Mouse (Mus musculus) heart, postnatal 36 days (tissue): ENCODE measurements around the gene Mllt10. TPM values are rescaled to one million over a fixed set of nuclear protein-coding genes. Genes with fewer than 3 reads are reported as not detected.
"Not testable (repeated sequence)": the region's sequence is repeated elsewhere in the genome, so short reads cannot be mapped to it uniquely, and the experiment has no call there.

Experiments
- DNase-seq, 2 experiments: peaks; one replicate each; pipeline ENCODE4 v3.0.0; 2021 to 2022
- intact Hi-C: fragments of 180-260 bp; cut with DNase I; formaldehyde crosslinking; loops from one replicate; pipeline ENCODE4 v1.15.1; 2025
- total RNA-seq, 2 experiments: library from RNA; stranded (reverse); gene quantifications; 2 replicates each; pipeline ENCODE4 v1.2.3; 2021

The Mllt10 gene
- total RNA-seq, 2 experiments from 2014 or later = 32.6 to 34.2 TPM

DNA sequence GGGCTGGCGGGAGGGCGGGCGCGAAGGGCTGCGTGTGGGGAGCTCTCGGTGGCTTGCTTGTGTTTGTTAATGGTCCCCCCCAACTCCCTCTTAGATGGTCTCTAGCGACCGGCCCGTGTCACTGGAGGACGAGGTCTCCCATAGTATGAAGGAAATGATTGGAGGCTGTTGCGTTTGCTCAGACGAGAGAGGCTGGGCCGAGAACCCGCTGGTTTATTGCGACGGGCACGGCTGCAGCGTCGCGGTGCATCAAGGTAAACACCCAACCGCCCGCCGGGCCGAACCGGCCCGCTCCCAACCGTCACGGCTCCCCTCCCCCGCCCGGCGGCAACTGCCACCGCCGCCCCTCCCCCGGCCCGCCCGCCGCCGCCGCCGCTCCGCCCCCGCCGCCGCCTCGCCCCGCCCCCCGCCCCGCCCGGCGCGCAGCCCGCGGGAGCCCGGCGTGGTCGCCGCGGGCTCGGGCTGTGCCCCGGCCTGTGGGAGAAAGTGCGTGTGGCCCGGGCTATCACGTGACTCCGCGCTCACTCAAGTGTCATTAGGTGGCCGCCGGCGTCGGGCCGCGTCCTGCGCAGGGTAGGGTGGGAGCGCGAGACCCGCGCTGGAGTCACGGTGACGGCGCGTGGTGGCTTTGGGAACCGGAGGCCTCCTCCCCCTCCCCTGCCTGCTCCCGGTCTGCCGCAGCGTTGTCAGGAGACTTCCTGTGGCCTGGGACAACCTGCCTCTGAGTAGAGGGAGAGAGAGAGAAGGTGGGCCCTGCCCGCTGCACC lies 10.1 kb downstream of the Mllt10 start:
- DNase-seq = peak; percentile 77 to 86
- intact Hi-C loops = loop anchor here (2.0 to 5.0 kb wide), 2 partner anchors 38 to 142 kb away; no protein-coding TSS in a partner anchor

DNA sequence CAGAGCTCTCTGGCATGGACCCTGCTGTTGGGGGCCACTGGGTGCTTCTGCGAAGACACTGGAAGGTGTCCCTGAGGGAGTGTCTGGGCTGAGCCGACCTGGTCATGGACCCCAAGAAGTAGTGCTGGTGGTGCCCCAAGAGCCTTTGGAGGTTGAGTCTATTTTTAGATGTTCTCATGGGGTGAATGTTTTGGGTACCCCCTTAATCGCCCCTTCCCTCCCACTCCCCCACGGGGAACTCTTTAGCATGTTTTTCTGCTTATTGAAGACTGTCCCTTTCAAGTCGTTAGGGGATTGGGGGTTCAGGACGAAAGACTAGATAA lies 10.6 kb downstream of the Mllt10 start:
- no peak for DNase-seq
- intact Hi-C loops = loop anchor here (2.0 to 5.0 kb wide), 2 partner anchors 39 to 142 kb away; no protein-coding TSS in a partner anchor

DNA sequence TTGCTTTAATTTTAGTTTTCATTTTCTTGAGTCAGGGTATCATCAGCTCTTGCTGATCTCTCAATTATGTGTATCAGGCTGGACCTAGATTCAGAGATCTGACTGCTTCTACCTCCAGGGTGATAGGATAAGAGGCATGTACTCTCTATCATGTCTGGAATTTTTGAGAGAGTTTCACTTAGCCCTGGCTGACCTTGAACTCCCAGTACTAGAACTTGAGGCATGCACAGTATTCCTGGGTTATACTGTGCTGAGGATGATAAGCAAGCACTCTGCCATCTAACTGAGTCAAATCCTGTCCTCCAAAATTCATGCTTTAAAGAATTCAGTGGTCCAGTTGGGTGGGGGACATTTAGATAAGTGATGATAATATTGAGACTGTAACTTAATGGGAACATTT lies 11.4 kb downstream of the Mllt10 start:
- intact Hi-C loops = loop anchor here (5.0 kb wide), 1 partner anchor 141 kb away; no protein-coding TSS in a partner anchor

DNA sequence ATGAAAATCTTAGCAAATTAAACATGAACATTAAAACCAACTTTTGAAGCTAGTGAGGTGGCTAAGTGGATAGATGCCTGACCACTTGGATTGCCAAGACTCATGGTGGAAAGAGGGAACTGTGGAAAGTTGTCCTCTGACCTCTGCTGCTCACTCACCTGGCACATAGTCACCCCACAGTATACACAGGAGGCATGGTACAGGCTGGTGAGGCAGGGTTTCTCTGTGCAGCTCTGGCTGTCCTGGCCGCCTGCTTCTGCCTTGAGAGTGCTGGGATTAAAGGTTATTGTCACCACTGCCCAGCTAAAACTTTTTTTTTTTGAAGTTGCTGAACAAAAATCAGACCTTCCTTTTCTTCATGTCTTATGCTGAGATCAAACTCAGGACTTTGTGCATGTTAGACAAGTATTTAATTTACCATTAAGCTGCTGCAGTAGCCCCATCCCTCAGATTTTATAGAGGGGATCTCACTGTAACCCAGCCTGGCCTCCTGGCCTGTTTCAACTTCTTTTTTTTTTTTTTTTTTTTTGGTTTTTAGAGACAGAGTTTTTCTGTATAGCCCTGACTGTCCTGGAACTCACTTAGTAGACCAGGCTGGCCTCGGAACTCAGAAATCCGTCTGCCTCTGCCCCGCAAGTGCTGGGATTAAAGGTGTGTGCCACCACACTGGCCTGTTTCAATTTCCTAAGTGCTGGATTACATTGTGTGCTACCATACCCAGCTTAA lies 13.2 kb downstream of the Mllt10 start:
- no peak for DNase-seq
- intact Hi-C loops = loop anchor here (5.0 kb wide), 1 partner anchor 139 kb away; no protein-coding TSS in a partner anchor

More for the DNA sequence above, 11.4 kb downstream of the Mllt10 start:
- no peak for DNase-seq

DNA sequence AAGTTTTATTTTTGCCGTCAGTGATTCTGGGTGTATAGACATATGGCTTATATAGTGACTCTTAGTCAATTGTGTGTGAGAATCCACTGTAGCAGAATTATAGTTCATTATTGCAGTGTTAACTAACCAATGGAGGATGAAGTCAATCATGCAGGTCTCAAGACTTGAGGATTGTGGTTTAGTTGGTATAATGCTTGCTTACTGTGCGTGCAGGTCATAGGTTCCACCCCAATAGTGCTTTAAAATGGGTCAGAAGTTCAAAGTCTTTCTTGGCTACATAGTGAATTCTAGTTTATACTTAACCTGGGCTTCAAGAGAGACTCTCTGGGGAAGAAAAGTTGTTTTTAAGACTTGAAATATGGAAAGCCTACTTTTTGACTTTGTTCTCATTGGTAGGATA lies 16.9 kb downstream of the Mllt10 start:
- intact Hi-C loops = no loop called here
- DNase-seq = no peak

DNA sequence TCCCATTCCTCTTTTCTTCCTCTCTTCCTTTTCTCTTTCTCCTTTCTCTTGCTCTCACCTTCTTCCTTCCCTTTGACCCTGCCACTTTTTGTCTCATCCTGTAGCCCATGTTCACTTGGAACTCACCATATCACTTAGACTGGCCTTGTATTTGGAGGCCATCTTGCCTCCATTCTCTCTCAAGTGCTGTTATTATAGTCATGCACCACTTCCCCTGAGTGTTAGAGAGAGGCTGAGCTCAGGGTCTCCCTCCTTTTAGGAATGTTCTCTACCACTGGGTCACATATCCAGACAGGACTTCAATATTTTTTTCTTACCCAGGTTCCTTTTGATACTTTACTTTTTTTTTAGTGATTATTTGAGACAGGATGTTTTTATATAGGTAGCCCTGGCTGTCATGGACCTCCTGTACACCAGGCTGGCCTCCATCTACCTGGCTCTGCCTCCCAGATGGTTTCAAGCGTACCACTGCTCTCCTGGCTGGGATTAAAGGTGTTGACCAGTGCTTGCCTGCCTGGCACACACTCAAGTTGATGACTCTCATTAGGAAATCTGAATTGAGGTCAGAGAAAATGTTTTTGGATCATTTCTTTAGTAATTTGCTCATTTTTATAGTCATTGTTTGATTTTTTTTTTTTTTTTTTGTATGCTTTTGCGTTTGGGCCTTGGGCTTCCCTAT lies 25.3 kb downstream of the Mllt10 start:
- intact Hi-C loops = no loop called here
- DNase-seq = no peak

DNA sequence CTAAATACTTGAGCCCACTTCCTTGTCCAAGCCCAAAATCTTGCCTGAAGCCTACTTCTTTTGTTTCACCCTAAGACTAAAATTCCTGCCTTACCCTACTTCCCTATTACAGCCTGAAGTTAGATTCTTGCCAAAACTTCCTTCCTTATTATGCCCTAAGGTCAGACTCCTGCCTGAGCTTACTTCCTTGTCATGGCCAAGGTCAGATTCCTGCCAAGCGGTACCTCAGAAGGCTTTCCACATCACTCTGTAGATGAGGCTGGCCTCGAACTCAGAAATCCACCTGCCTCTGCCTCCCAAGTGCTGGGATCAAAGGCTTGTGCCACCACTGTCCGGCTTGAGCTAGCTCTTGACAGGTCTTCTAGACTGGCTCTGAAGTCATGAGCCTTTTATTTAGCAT lies 32.7 kb downstream of the Mllt10 start:
- intact Hi-C loops, DNase-seq: not testable (repeated sequence)

DNA sequence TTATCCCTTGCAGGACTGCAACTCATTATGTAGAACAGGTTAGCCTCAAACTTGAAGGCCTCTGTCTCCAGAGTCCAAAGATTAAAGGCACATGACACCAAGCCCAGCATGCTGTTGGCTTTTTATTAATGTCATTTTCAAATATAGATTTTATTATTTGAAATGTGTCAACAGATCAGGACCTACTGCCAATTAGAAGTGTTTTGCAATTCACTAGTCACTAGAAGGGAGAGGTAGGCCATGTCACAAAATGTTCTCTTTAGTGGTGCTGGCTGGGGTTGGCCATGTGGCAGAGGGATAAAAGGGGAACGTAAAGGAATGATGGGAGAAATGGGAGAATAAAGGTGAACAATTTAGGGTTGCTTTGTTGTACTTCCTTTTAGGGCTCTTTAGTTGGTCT lies 38.8 kb downstream of the Mllt10 start:
- no peak for DNase-seq
- intact Hi-C loops = no loop called here

DNA sequence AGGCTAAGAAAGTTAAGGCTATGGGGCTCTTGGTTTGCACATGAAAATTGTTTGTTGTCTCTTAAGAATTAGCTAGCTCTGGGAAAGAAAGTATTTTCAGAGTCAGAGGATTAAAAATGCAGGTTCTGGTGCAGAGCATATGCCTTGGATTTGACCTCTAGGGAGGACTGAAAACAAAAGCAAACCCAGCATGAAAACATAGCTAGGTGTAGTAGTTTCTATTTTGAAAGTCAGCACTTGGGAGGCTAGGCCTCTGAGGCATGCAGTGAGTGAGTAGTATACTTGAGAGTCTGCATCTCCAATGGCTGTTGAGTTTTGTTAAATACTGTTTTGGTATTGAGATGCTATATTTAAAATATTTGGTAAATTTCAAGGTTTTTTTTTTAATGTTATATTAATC lies 39.3 kb downstream of the Mllt10 start:
- DNase-seq = no peak

DNA sequence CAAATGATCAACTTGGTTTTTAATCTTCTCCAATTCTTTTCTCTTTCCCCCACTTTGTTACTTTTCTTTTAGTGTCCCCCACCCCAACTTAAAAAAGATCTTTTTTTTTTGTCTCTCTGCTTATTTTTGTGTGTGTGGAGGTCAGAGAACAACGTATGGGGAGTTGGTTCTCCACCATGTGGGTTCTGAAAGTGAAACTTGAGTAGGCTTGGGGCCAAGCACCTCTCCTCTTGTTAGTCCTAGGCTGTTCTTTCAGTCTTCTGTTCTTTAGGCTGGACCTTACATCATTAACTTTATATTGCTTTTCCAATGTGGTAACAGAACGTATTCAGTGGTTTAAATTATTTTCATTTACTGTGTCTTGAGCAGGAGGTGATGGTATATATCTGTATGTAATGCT lies 40.8 kb downstream of the Mllt10 start:
- intact Hi-C loops = no loop called here
- no peak for DNase-seq

More for the DNA sequence above, 39.3 kb downstream of the Mllt10 start:
- intact Hi-C loops = no loop called here

DNA sequence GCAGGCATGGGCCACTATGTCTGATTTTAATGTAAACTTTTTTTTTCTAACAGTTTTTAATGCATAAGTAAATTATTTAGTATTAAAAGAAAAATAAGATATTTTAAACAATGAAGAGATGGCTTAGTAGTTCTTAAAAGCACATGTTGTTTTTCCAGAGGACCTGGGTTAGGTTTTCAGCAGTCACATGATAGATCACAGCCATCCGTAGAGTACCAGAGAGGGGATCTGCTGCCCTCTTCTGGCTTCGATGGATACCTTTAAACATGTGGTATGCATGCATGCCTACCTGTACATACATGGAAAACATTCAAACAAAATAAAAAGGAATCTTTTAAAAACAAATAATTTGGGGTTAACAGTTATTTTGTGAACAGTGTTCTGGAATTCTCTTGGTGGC lies 45.9 kb downstream of the Mllt10 start:
- intact Hi-C loops = loop anchor here (5.0 kb wide), 1 partner anchor 74 kb away; no protein-coding TSS in a partner anchor
- no peak for DNase-seq

DNA sequence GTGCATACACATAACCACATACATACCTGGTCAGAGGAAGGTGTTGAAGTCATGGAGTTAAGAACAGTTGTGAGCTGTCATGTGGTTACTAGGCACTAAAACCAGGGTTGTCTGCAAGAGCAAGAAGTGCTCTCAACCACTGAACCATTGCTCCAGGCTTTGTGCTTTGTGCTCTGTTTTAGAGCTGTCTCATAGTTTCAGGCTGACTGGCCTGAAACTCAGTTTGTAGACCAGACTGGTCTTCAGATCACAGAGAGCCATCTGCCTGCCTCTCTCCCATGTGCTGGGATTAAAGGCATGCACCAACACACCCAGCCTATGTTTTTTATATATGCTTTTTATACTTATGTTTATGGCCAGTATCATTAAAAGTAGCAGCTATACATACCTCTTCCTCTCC lies 52.5 kb downstream of the Mllt10 start:
- DNase-seq = no peak
- intact Hi-C loops = no loop called here

DNA sequence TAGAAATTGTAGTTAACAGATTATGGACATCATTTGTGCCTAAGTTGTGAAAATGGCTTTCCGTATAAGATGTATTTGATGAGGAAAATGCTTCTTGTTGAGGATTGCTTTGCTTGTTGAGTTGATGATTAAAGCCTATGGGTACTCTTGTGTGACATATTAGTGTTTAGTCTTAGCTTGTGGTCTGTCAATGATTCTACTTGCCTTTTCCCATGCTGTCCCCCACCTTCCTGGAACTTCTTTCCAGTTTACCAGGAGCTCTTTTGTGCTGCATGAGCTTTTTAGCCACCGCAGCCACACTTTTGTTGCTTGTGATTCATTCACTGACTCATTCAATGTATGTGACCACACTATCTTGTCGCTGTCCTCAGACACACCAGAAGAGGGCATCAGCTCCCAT lies 53.2 kb downstream of the Mllt10 start:
- intact Hi-C loops = no loop called here
- no peak for DNase-seq

DNA sequence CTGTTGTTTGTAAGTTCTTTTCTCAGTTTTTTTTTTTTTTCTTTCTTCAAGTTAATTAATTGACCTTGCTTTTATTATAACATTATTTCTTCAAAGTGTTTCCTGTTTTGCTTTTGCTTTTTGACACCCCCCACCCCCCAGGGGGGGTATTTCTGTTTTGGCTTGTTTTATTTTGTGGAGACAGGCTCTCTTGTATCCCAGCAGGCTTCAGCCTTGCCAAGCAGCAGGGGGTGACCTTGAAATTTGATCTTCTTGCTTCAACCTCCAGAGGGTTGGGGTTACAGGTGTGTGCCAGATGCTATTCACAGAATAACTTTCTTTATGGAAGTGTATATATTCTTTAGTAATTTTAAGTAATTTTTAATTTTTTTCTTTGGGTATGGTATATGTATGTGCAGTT lies 56.4 kb downstream of the Mllt10 start:
- DNase-seq = no peak

DNA sequence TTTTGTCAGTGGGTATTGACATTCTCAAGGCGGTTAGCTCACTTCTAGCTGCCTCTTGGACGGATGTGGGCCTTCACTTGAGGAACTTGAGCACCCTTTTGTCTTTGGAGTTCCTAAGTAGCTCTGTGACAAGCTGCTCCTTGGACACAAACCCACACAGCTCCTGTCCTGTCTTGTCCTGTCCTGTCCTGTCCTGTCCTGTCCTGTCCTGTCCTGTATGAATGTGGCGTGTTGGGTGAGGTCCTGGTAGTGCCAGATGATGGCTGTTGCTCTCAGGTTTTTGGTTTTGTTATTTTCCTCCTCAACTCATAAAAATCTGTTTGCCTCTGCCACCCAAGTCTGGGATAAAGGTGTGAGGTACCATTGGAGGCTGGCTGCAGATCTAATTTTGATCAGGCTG lies 61.4 kb downstream of the Mllt10 start:
- DNase-seq = no peak
- intact Hi-C loops = no loop called here

More for the DNA sequence above, 56.4 kb downstream of the Mllt10 start:
- intact Hi-C loops = no loop called here

DNA sequence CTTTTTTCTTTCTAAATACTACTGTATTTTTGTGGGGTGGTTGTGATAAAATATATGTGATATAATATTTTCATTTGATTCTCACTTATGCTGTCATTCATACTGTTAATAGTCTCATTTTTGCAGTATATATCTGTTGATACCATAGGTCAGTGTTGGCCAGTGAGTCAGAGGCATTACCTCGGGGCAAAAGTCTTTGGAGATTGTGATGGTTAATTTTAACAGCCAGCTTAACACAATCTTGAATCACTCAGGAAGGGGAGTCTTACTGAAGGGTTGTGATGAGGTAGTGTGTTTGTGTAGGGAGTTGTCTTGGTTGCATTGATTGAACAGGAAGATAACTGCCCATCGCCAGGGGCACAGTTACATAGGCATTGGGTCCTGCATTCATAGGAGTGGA lies 83.1 kb downstream of the Mllt10 start:
- intact Hi-C loops = no loop called here
- DNase-seq = no peak

DNA sequence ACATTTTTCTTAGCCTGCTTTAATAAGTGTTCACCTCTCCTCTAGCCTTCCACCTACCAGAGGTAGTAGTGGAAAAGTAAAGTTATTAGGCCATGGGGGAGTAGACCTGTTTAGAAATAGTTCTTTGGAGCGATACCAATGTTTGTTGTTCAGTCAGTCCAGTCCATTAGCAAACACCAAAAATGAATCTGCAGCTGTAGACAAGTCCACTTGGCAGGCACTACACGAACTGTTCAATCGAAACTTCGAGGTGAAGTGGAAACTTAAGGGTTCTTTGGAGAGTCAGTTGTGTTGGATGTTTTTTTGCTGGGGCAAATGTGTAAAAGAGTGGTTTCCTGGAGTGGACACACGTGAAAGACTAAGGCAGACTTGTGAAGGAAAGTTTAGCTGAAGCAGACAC lies 84.6 kb downstream of the Mllt10 start:
- no peak for DNase-seq

DNA sequence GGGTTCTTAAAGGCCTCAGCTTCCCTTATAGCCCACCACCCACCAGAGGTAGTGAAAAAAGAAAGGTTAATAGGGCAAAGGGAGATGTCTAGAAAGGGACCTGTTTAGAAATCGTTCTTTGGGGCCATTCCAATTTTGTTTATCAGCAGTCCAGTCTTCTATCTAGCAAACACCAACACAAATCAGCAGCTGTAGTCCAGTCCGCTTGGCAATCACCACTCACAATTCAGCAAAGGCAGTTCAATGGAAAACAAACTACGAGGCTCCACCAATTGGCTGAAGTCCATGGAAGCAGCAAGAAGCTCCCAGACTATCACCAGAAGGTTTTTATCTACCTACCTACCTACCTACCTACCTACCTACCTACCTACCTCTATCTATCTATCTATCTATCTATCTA lies 101.1 kb downstream of the Mllt10 start:
- no peak for DNase-seq
- intact Hi-C loops = loop anchor here (5.0 kb wide), 1 partner anchor 46 kb away; no protein-coding TSS in a partner anchor

More for the DNA sequence above, 84.6 kb downstream of the Mllt10 start:
- intact Hi-C loops = no loop called here

DNA sequence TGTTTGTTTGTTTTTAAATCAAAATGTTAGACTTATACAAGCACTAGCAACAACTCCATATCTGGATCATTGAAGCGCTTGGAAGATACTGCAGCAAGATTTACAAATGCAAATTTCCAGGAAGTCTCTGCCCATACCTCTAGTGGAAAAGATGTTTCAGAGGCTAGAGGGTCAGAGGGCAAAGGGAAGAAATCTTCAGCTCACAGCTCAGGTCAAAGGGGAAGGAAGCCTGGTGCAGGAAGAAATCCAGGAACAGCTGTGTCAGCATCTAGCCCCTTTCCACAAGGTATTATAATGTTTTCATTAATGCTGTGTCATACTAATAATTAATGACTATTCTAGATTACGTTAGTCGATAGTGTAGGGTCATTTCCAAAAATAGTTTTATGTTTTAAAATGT lies 104.4 kb downstream of the Mllt10 start:
- intact Hi-C loops = loop anchor here (5.0 kb wide), 1 partner anchor 43 kb away; no protein-coding TSS in a partner anchor
- no peak for DNase-seq

DNA sequence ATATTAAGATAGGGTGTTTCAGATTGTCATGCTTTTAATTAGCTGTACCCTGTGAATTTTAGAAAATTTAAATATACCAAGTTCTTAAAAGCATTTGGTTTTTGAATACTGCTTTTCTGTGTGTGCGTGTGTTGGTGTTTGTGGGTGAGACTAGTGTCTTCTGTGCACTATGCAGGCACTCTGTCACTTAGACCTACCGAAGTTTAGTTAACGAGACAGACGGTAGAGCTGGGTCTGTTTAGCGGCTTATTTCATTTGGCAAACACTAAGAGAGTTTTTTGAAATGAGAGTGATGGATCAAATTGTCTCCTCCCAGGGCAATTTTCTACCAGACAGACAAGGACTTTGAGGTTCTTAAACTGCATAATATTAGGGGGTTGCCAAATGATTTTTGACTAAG lies 106.0 kb downstream of the Mllt10 start:
- no peak for DNase-seq
- intact Hi-C loops = no loop called here

DNA sequence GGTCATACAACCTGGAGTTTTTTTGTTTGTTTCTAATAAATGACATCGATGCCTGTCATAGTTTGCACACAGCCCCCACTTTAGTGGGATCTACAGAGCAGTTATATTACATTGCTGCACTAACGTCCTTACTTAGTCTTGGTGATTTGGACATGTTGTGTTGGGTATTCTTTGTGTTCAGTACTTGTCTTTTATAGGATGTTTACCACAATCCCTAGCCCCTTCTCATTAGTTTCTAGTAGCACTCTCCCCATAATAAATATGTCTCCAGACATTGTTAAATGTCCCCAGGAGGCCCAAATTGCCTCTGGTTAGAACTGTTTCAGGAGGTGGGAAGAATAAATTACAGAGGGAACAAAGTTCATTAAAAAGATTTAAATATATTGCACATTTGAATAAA lies 110.5 kb downstream of the Mllt10 start:
- DNase-seq = no peak
- intact Hi-C loops = no loop called here
